Mouse (Mus musculus) stomach, postnatal 0 days (tissue): ENCODE measurements around the gene Zdhhc1. TPM values are rescaled to one million over a fixed set of nuclear protein-coding genes. Genes with fewer than 3 reads are reported as not detected.

Experiments
- ATAC-seq: fragments of 200-750 bp; cut with Nextera tagmentation; 2 replicates; pipeline ENCODE4 v1.8.0; 2017; ENCODE audit not compliant: low FRiP score, low TSS enrichment
- DNase-seq: peaks from one replicate; pipeline ENCODE4 v3.0.0-alpha.2; 2016; ENCODE audit warnings: low spot score
- H3K27ac ChIP-seq: fragments of 300-500 bp; sonication (generic); replicated peaks from 2 replicates; pipeline ENCODE4 v1.5.1; 2014; ENCODE audit warnings: mild to moderate bottlenecking, control low read depth
- H3K27me3 ChIP-seq: fragments of 300-500 bp; sonication (generic); 2 replicates; pipeline ENCODE4 v1.6.1; 2014; ENCODE audit warnings: low read length; ENCODE audit not compliant: control insufficient read depth, insufficient read depth
- H3K36me3 ChIP-seq: fragments of 300-500 bp; sonication (generic); 2 replicates; pipeline ENCODE4 v1.6.1; 2014; ENCODE audit warnings: low read length, mixed read lengths; ENCODE audit not compliant: control insufficient read depth, insufficient read depth
- H3K4me1 ChIP-seq: fragments of 300-500 bp; sonication (generic); replicated peaks from 2 replicates; pipeline ENCODE4 v1.6.1; 2014; ENCODE audit warnings: antibody characterized with exemption; ENCODE audit not compliant: control insufficient read depth, insufficient read depth
- H3K4me2 ChIP-seq: fragments of 300-500 bp; sonication (generic); replicated peaks from 2 replicates; pipeline ENCODE4 v1.6.1; 2014; ENCODE audit warnings: low read depth, mild to moderate bottlenecking, control low read depth, moderate library complexity
- H3K4me3 ChIP-seq: fragments of 300-500 bp; sonication (generic); 2 replicates; pipeline ENCODE4 v1.5.1; 2014; ENCODE audit warnings: low read depth, low read length, control low read depth
- H3K9ac ChIP-seq: fragments of 300-500 bp; sonication (generic); 2 replicates; pipeline ENCODE4 v1.6.1; 2014; ENCODE audit warnings: mild to moderate bottlenecking, low read length, control low read depth, mixed read lengths
- H3K9me3 ChIP-seq: fragments of 300-500 bp; sonication (generic); 2 replicates; pipeline ENCODE4 v1.6.1; 2016; ENCODE audit warnings: low read length; ENCODE audit not compliant: control insufficient read depth
- CTCF ChIP-seq: IDR thresholded peaks from 2 replicates; pipeline ENCODE4 v1.5.1; 2016; ENCODE audit warnings: antibody characterized with exemption, low read depth, mild to moderate bottlenecking, moderate library complexity
- EP300 ChIP-seq: optimal IDR thresholded peaks from 2 replicates; pipeline ENCODE3; 2016; ENCODE audit warnings: antibody characterized with exemption
- WGBS: fragments of 180-500 bp; shearing (Covaris S2); extraction: QIAGEN DNeasy Blood & Tissue Kit; methylation state at CpG from one replicate; pipeline ENCODE4 v1.1.7; 2014; 5-methylcytosine and 5-hydroxymethylcytosine counted together
- polyA plus RNA-seq: library from polyadenylated mRNA; unstranded; fragments of >200 nt; fragmentation: Nextera tagmentation; extraction: Ambion mirVana; gene quantifications from 2 replicates; pipeline ENCODE4 v1.2.1, GENCODE M21; 2015

The Zdhhc1 gene
- polyA plus RNA-seq, 1 experiment from 2014 or later: 15.6 TPM

GRCm38 (mm10) chr8:105488082-105488481, 8.6 kb downstream of the Zdhhc1 start:
- H3K4me1 ChIP-seq: no peaks in the 10 kb centered on the region
- 58% methylated on average over 3 of the region's 3 CpGs for WGBS
- H3K9me3 ChIP-seq: no peaks in the 10 kb centered on the region
- no peak overlapping the region for H3K4me3 ChIP-seq
- no peaks in the 10 kb centered on the region for H3K36me3 ChIP-seq
- no peak overlapping the region for H3K4me2 ChIP-seq
- ATAC-seq: no peak
- TF ChIP-seq EP300 (no peak), CTCF (no peak)
- no peak overlapping the region for H3K9ac ChIP-seq
- H3K27ac ChIP-seq: no peak overlapping the region
- no peaks in the 10 kb centered on the region for H3K27me3 ChIP-seq
- DNase-seq: no peak

GRCm38 (mm10) chr8:105484392-105484791, 12.3 kb downstream of the Zdhhc1 start:
- H3K27ac ChIP-seq: peak overlapping the region; percentile 24; the same call in 1 of the 2 replicates
- no peak overlapping the region for H3K4me3 ChIP-seq
- H3K4me2 ChIP-seq: no peak overlapping the region
- no peaks in the 10 kb centered on the region for H3K4me1 ChIP-seq
- H3K36me3 ChIP-seq: peaks cover 7% of the 10 kb centered on the region; the same call in 1 of the 2 replicates
- DNase-seq (peak; percentile 72), ATAC-seq (peak; percentile 44)
- TF ChIP-seq EP300 (no peak), CTCF (peak; percentile 83)
- no peaks in the 10 kb centered on the region for H3K27me3 ChIP-seq
- H3K9ac ChIP-seq: no peak overlapping the region
- no peaks in the 10 kb centered on the region for H3K9me3 ChIP-seq
- 37% methylated on average over 2 of the region's 2 CpGs for WGBS

- peak; percentile 32 for ATAC-seq
- DNase-seq: no peak
Measured at GRCm38 (mm10) chr8:105484030-105484368, 12.7 kb downstream of the Zdhhc1 start.

GRCm38 (mm10) chr8:105483212-105484029, 13.3 kb downstream of the Zdhhc1 start:
- 51% methylated on average over 14 of the region's 14 CpGs for WGBS
- Histone ChIP-seq H3K9ac (0 out of 2 replicates have a peak overlapping the region, but pooled peaks have one; percentile 27), H3K4me2 (no peak overlapping the region), H3K27ac (0 out of 2 replicates have a peak overlapping the region, but pooled peaks have one; percentile 30), H3K9me3 (no peaks in the 10 kb centered on the region), H3K4me3 (no peak overlapping the region), H3K4me1 (no peaks in the 10 kb centered on the region), H3K27me3 (no peaks in the 10 kb centered on the region), H3K36me3 (peaks cover 10% of the 10 kb centered on the region)
- DNase-seq (peak; percentile 65), ATAC-seq (peak; percentile 64)
- no peak for TF ChIP-seq EP300
- TF ChIP-seq CTCF: peak; percentile 82

More at GRCm38 (mm10) chr8:105484030-105484368, 12.7 kb downstream of the Zdhhc1 start:
- Histone ChIP-seq H3K4me1 (no peaks in the 10 kb centered on the region), H3K9me3 (no peaks in the 10 kb centered on the region), H3K4me2 (no peak overlapping the region), H3K27ac (no peak overlapping the region), H3K27me3 (no peaks in the 10 kb centered on the region), H3K9ac (no peak overlapping the region), H3K36me3 (peaks cover 7% of the 10 kb centered on the region; the same call in 1 of the 2 replicates), H3K4me3 (no peak overlapping the region)
- TF ChIP-seq EP300 (no peak), CTCF (no peak)
- WGBS: 61% methylated on average over 3 of the region's 3 CpGs

GRCm38 (mm10) chr8:105482123-105482522, 14.6 kb downstream of the Zdhhc1 start:
- no peaks in the 10 kb centered on the region for H3K9me3 ChIP-seq

GRCm38 (mm10) chr8:105481453-105481852, 15.2 kb downstream of the Zdhhc1 start:
- Histone ChIP-seq H3K4me2 (no peak overlapping the region), H3K36me3 (peaks cover 11% of the 10 kb centered on the region), H3K4me1 (no peaks in the 10 kb centered on the region), H3K27me3 (no peaks in the 10 kb centered on the region), H3K4me3 (no peak overlapping the region), H3K9me3 (no peaks in the 10 kb centered on the region), H3K9ac (no peak overlapping the region), H3K27ac (no peak overlapping the region)
- WGBS: 76% methylated on average over 6 of the region's 6 CpGs
- TF ChIP-seq EP300 (no peak), CTCF (peak; percentile 80)
- DNase-seq (peak; percentile 63), ATAC-seq (no peak)

More at GRCm38 (mm10) chr8:105482123-105482522, 14.6 kb downstream of the Zdhhc1 start:
- Histone ChIP-seq H3K36me3 (peaks cover 11% of the 10 kb centered on the region), H3K27me3 (no peaks in the 10 kb centered on the region), H3K9ac (no peak overlapping the region), H3K4me2 (no peak overlapping the region), H3K4me3 (no peak overlapping the region), H3K27ac (no peak overlapping the region), H3K4me1 (no peaks in the 10 kb centered on the region)
- TF ChIP-seq CTCF (no peak), EP300 (no peak)
- DNase-seq: no peak
- WGBS: 78% methylated on average over 8 of the region's 8 CpGs
- no peak for ATAC-seq
